Mouse (Mus musculus) olfactory bulb, adult 2 months (tissue): ENCODE data around the gene Trak1.

ENCODE experiments used
- CTCF ChIP-seq: fragments of 200-500 bp; IDR thresholded peaks from 2 replicates; pipeline ENCODE4 v1.5.1; 2012; ENCODE audit warnings: low read depth, mild to moderate bottlenecking, low read length, moderate library complexity; ENCODE audit not compliant: insufficient read depth
- POLR2A ChIP-seq: fragments of 200-500 bp; IDR thresholded peaks from 2 replicates; pipeline ENCODE4 v1.6.1; 2012; ENCODE audit warnings: mild to moderate bottlenecking, low read depth, low read length, moderate library complexity; ENCODE audit not compliant: insufficient read depth

DNA sequence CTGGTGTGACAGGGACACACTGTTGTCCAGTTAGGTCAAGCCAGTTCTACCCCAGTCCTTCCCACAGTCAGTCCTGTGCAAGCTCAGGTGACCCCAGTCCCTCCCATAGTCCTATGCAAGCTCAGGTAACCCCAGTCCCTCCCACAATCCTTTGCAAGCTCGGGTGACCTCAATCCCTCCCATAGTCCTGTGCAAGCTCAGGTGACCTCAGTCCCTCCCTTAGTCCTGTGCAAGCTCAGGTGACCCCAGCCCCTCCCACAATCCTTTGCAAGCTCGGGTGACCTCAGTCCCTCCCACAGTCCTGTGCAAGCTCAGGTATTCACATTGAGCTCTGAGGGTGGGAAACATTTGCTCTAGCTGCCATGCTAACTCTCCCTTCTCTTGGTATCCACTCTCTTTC is 162.6 kb downstream of the Trak1 start:
- TF ChIP-seq CTCF, result no peak
- TF ChIP-seq POLR2A, result no peak
